Mouse (Mus musculus): Measurements from ENCODE around the gene Gm9887. TPM values are rescaled to one million over a fixed set of nuclear protein-coding genes. Genes with fewer than 3 reads are reported as not detected.
A peak's percentile ranks its signal among the peaks of the same experiment; 100 is the strongest.

Gm9887 gene
- polyA plus RNA-seq, 1 experiment from 2014 or later, result 0.56 TPM

GRCm38 (mm10) chr12:69413303-69413702, 41.0 kb upstream of the Gm9887 start:
- H3K9me3 ChIP-seq (ENCODE audit: control insufficient read depth, low read length), result no peaks in the 10 kb centered on the region
- no peak for ATAC-seq
- H3K9ac ChIP-seq (ENCODE audit: low read depth, low read length), result no peak overlapping the region
- H3K27me3 ChIP-seq (replicated peaks; ENCODE audit: control insufficient read depth, insufficient read depth, low read length), result no peaks in the 10 kb centered on the region
- WGBS, result 82% methylated on average over 3 of the region's 3 CpGs
- no peak overlapping the region for H3K4me3 ChIP-seq (ENCODE audit: low read length)
- H3K27ac ChIP-seq (ENCODE audit: low read depth, low read length), result no peak overlapping the region
- no peaks in the 10 kb centered on the region for H3K36me3 ChIP-seq (ENCODE audit: control insufficient read depth, insufficient read depth, low read length)
- H3K4me1 ChIP-seq (ENCODE audit: control insufficient read depth, insufficient read depth, low read depth, low read length), result no peaks in the 10 kb centered on the region
- H3K4me2 ChIP-seq (ENCODE audit: low read length), result no peak overlapping the region

- Histone ChIP-seq H3K27me3 (replicated peaks; ENCODE audit: control insufficient read depth, insufficient read depth, low read length) (no peaks in the 10 kb centered on the region), H3K9me3 (ENCODE audit: control insufficient read depth, low read length) (no peaks in the 10 kb centered on the region), H3K9ac (ENCODE audit: low read depth, low read length) (no peak overlapping the region), H3K36me3 (ENCODE audit: control insufficient read depth, insufficient read depth, low read length) (no peaks in the 10 kb centered on the region), H3K4me2 (ENCODE audit: low read length) (no peak overlapping the region), H3K27ac (ENCODE audit: low read depth, low read length) (no peak overlapping the region), H3K4me1 (ENCODE audit: control insufficient read depth, insufficient read depth, low read depth, low read length) (no peaks in the 10 kb centered on the region), H3K4me3 (ENCODE audit: low read length) (no peak overlapping the region)
- no peak for ATAC-seq
- WGBS, result 73% methylated on average over 4 of the region's 4 CpGs
Measured at GRCm38 (mm10) chr12:69411936-69412335, 39.7 kb upstream of the Gm9887 start.

GRCm38 (mm10) chr12:69410767-69411166, 38.5 kb upstream of the Gm9887 start:
- 53% methylated on average over 5 of the region's 5 CpGs for WGBS
- H3K27me3 ChIP-seq (replicated peaks; ENCODE audit: control insufficient read depth, insufficient read depth, low read length), result no peaks in the 10 kb centered on the region
- no peak for ATAC-seq
- no peak overlapping the region for H3K4me2 ChIP-seq (ENCODE audit: low read length)
- no peaks in the 10 kb centered on the region for H3K9me3 ChIP-seq (ENCODE audit: control insufficient read depth, low read length)
- no peak overlapping the region for H3K27ac ChIP-seq (ENCODE audit: low read depth, low read length)
- H3K4me1 ChIP-seq (ENCODE audit: control insufficient read depth, insufficient read depth, low read depth, low read length), result no peaks in the 10 kb centered on the region
- H3K4me3 ChIP-seq (ENCODE audit: low read length), result no peak overlapping the region
- no peaks in the 10 kb centered on the region for H3K36me3 ChIP-seq (ENCODE audit: control insufficient read depth, insufficient read depth, low read length)
- no peak overlapping the region for H3K9ac ChIP-seq (ENCODE audit: low read depth, low read length)

GRCm38 (mm10) chr12:69402594-69403167, 30.4 kb upstream of the Gm9887 start:
- no peak for ATAC-seq
- Histone ChIP-seq H3K4me2 (ENCODE audit: low read length) (no peak overlapping the region), H3K9me3 (ENCODE audit: control insufficient read depth, low read length) (no peaks in the 10 kb centered on the region), H3K4me3 (ENCODE audit: low read length) (no peak overlapping the region), H3K4me1 (ENCODE audit: control insufficient read depth, insufficient read depth, low read depth, low read length) (0 out of 2 replicates have a peak, but pooled peaks cover 2% of the 10 kb centered on the region), H3K9ac (ENCODE audit: low read depth, low read length) (no peak overlapping the region), H3K27ac (ENCODE audit: low read depth, low read length) (no peak overlapping the region), H3K27me3 (replicated peaks; ENCODE audit: control insufficient read depth, insufficient read depth, low read length) (no peaks in the 10 kb centered on the region), H3K36me3 (ENCODE audit: control insufficient read depth, insufficient read depth, low read length) (no peaks in the 10 kb centered on the region)
- 91% methylated on average over 13 of the region's 13 CpGs for WGBS

- Histone ChIP-seq H3K4me3 (ENCODE audit: low read length) (no peak overlapping the region), H3K27ac (ENCODE audit: low read depth, low read length) (no peak overlapping the region), H3K4me2 (ENCODE audit: low read length) (no peak overlapping the region), H3K4me1 (ENCODE audit: control insufficient read depth, insufficient read depth, low read depth, low read length) (0 out of 2 replicates have a peak, but pooled peaks cover 2% of the 10 kb centered on the region), H3K27me3 (replicated peaks; ENCODE audit: control insufficient read depth, insufficient read depth, low read length) (no peaks in the 10 kb centered on the region), H3K36me3 (ENCODE audit: control insufficient read depth, insufficient read depth, low read length) (no peaks in the 10 kb centered on the region), H3K9me3 (ENCODE audit: control insufficient read depth, low read length) (no peaks in the 10 kb centered on the region), H3K9ac (ENCODE audit: low read depth, low read length) (no peak overlapping the region)
- 70% methylated on average over 9 of the region's 9 CpGs for WGBS
- ATAC-seq, result no peak
Measured at GRCm38 (mm10) chr12:69402100-69402499, 29.8 kb upstream of the Gm9887 start.

GRCm38 (mm10) chr12:69400871-69401286, 28.6 kb upstream of the Gm9887 start:
- H3K9me3 ChIP-seq (ENCODE audit: control insufficient read depth, low read length), result no peaks in the 10 kb centered on the region
- H3K36me3 ChIP-seq (ENCODE audit: control insufficient read depth, insufficient read depth, low read length), result no peaks in the 10 kb centered on the region
- H3K27ac ChIP-seq (ENCODE audit: low read depth, low read length), result no peak overlapping the region
- 0 out of 2 replicates have a peak, but pooled peaks cover 2% of the 10 kb centered on the region for H3K4me1 ChIP-seq (ENCODE audit: control insufficient read depth, insufficient read depth, low read depth, low read length)
- no peak overlapping the region for H3K4me2 ChIP-seq (ENCODE audit: low read length)
- 30% methylated on average over 2 of the region's 2 CpGs for WGBS
- H3K27me3 ChIP-seq (replicated peaks; ENCODE audit: control insufficient read depth, insufficient read depth, low read length), result no peaks in the 10 kb centered on the region
- ATAC-seq, result no peak
- H3K9ac ChIP-seq (ENCODE audit: low read depth, low read length), result no peak overlapping the region
- no peak overlapping the region for H3K4me3 ChIP-seq (ENCODE audit: low read length)

- H3K4me3 ChIP-seq (ENCODE audit: low read length), result no peak overlapping the region
- no peaks in the 10 kb centered on the region for H3K27me3 ChIP-seq (replicated peaks; ENCODE audit: control insufficient read depth, insufficient read depth, low read length)
- H3K4me2 ChIP-seq (ENCODE audit: low read length), result no peak overlapping the region
- 0 out of 2 replicates have a peak, but pooled peaks cover 2% of the 10 kb centered on the region for H3K4me1 ChIP-seq (ENCODE audit: control insufficient read depth, insufficient read depth, low read depth, low read length)
- no peak overlapping the region for H3K9ac ChIP-seq (ENCODE audit: low read depth, low read length)
- H3K36me3 ChIP-seq (ENCODE audit: control insufficient read depth, insufficient read depth, low read length), result no peaks in the 10 kb centered on the region
- no peak for ATAC-seq
- no peak overlapping the region for H3K27ac ChIP-seq (ENCODE audit: low read depth, low read length)
- WGBS, result 83% methylated on average over 4 of the region's 4 CpGs
- no peaks in the 10 kb centered on the region for H3K9me3 ChIP-seq (ENCODE audit: control insufficient read depth, low read length)
Measured at GRCm38 (mm10) chr12:69400367-69400766, 28.1 kb upstream of the Gm9887 start.

GRCm38 (mm10) chr12:69394456-69394855, 22.2 kb upstream of the Gm9887 start:
- Histone ChIP-seq H3K9ac (ENCODE audit: low read depth, low read length) (no peak overlapping the region), H3K4me3 (ENCODE audit: low read length) (no peak overlapping the region), H3K27me3 (replicated peaks; ENCODE audit: control insufficient read depth, insufficient read depth, low read length) (no peaks in the 10 kb centered on the region), H3K4me1 (ENCODE audit: control insufficient read depth, insufficient read depth, low read depth, low read length) (no peaks in the 10 kb centered on the region), H3K4me2 (ENCODE audit: low read length) (no peak overlapping the region), H3K9me3 (ENCODE audit: control insufficient read depth, low read length) (no peaks in the 10 kb centered on the region; the same call in 1 of the 2 replicates), H3K36me3 (ENCODE audit: control insufficient read depth, insufficient read depth, low read length) (no peaks in the 10 kb centered on the region), H3K27ac (ENCODE audit: low read depth, low read length) (no peak overlapping the region)
- peak; percentile 45; the same call in 1 of the 2 replicates for ATAC-seq
- 78% methylated on average over 6 of the region's 6 CpGs for WGBS

- Histone ChIP-seq H3K4me3 (ENCODE audit: low read length) (no peak overlapping the region), H3K4me2 (ENCODE audit: low read length) (no peak overlapping the region), H3K9me3 (ENCODE audit: control insufficient read depth, low read length) (no peaks in the 10 kb centered on the region; the same call in 1 of the 2 replicates), H3K36me3 (ENCODE audit: control insufficient read depth, insufficient read depth, low read length) (no peaks in the 10 kb centered on the region), H3K4me1 (ENCODE audit: control insufficient read depth, insufficient read depth, low read depth, low read length) (no peaks in the 10 kb centered on the region), H3K27ac (ENCODE audit: low read depth, low read length) (no peak overlapping the region), H3K9ac (ENCODE audit: low read depth, low read length) (no peak overlapping the region), H3K27me3 (replicated peaks; ENCODE audit: control insufficient read depth, insufficient read depth, low read length) (no peaks in the 10 kb centered on the region)
- no peak for ATAC-seq
- WGBS, result 82% methylated on average over 10 of the region's 10 CpGs
Measured at GRCm38 (mm10) chr12:69393076-69393475, 20.8 kb upstream of the Gm9887 start.

All from hindbrain, embryonic 16.5 days (tissue).